Mouse (Mus musculus) forebrain, embryonic 10.5 days (tissue): ENCODE results near the gene Rora. TPM values are rescaled to one million over a fixed set of nuclear protein-coding genes. Genes with fewer than 3 reads are reported as not detected.

Source experiments
- DNase-seq: peaks from one replicate; pipeline ENCODE4 v3.0.0-alpha.2; 2017; ENCODE audit warnings: low spot score; ENCODE audit errors: extremely low spot score
- H3K27ac ChIP-seq: fragments of 300-500 bp; sonication (generic); 2 replicates; pipeline ENCODE4 v1.5.1; 2016; ENCODE audit warnings: mild to moderate bottlenecking
- H3K27me3 ChIP-seq: fragments of 300-500 bp; sonication (generic); 2 replicates; pipeline ENCODE4 v1.6.1; 2016; ENCODE audit warnings: mild to moderate bottlenecking; ENCODE audit not compliant: poor library complexity, severe bottlenecking
- H3K36me3 ChIP-seq: fragments of 300-500 bp; sonication (generic); replicated peaks from 2 replicates; pipeline ENCODE4 v1.6.1; 2016; ENCODE audit warnings: mild to moderate bottlenecking, moderate library complexity
- H3K4me1 ChIP-seq: fragments of 300-500 bp; sonication (generic); 2 replicates; pipeline ENCODE4 v1.6.1; 2016
- H3K4me3 ChIP-seq: fragments of 300-500 bp; sonication (generic); 2 replicates; pipeline ENCODE4 v1.5.1; 2016; ENCODE audit warnings: mild to moderate bottlenecking, moderate library complexity
- H3K9me3 ChIP-seq: fragments of 300-500 bp; sonication (generic); 2 replicates; pipeline ENCODE4 v1.6.1; 2016; ENCODE audit warnings: mild to moderate bottlenecking, moderate library complexity
- WGBS: fragments of 180-500 bp; shearing (Covaris S2); methylation state at CpG from one replicate; pipeline ENCODE4 v1.1.7; 2016; 5-methylcytosine and 5-hydroxymethylcytosine counted together
- polyA plus RNA-seq: library from polyadenylated mRNA; unstranded; fragments of >200 nt; fragmentation: Nextera tagmentation; extraction: Ambion mirVana; gene quantifications from 2 replicates; pipeline ENCODE4 v1.2.1, GENCODE M21; 2016

Rora gene
- polyA plus RNA-seq, 1 experiment from 2014 or later = 5.6 TPM

DNA sequence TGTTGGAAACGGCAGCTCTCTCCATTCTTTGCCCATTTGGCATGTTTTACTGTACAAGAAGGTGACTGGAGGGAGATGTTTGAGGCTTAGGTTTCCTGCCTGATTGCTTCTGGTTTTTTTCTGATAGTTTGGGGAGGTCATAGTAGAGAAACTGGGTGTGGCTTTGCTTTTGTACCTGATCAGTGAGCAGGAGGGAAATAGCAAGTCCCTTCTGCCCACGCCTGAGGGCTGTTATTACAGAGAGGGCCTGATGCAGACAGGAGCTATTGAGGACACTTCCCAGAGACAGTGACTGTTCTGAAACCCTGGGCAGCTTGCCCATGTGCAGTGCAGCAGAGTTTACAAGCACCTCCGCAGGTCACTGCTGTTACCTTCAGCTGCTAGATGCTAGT is 724.1 kb downstream of the Rora start:
- DNase-seq = no peak
- 92% methylated on average over 3 of the region's 3 CpGs for WGBS
- Histone ChIP-seq H3K4me1 (no peaks in the 10 kb centered on the region), H3K27me3 (no peaks in the 10 kb centered on the region), H3K4me3 (no peak overlapping the region), H3K9me3 (no peaks in the 10 kb centered on the region), H3K36me3 (peaks cover 40% of the 10 kb centered on the region), H3K27ac (no peak overlapping the region)

DNA sequence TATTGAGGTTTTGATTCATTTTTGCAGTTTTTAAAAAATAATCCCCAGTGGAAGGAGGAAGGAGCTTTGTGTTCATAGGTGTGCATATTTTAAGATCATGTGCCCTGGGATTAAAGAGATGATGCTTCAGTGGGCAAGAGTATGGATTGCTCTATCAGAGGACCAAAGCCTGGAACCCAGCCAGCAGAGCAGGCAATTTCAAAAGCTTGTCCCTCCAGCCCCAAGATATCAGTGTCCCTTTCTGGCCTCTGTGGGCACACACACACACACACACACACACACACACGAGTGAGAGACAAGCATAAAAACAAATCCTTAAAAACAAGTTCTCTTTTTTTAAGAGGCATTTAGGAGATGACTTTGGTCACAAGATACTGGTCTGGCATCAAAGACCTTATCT is 727.0 kb downstream of the Rora start:
- Histone ChIP-seq H3K4me3 (no peak overlapping the region), H3K27me3 (no peaks in the 10 kb centered on the region), H3K4me1 (0 out of 2 replicates have a peak, but pooled peaks cover 4% of the 10 kb centered on the region), H3K36me3 (peaks cover 28% of the 10 kb centered on the region), H3K27ac (no peak overlapping the region), H3K9me3 (no peaks in the 10 kb centered on the region)
- DNase-seq = no peak
- 78% methylated on average over 1 of the region's 1 CpGs for WGBS

DNA sequence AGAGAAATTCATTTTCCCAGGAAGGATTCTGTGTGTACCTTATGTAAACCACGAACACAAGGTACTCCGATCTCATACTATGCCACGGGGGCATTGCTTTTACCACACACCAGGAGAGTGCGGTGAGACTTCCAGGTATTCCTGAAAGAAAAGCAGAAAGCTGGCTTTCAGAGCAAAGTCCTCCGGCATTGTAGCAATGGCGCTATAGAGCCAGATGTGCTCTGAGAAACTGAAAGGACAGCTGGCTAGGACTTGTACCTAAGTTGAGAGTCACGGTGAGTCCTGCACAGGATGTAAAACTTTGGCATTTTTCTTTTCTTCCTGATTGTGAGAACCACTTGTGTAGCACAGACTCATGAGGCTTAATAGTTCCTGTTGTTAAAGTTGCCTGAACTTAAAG is 728.2 kb downstream of the Rora start:
- Histone ChIP-seq H3K36me3 (peaks cover 16% of the 10 kb centered on the region), H3K27ac (no peak overlapping the region), H3K27me3 (no peaks in the 10 kb centered on the region), H3K4me1 (0 out of 2 replicates have a peak, but pooled peaks cover 4% of the 10 kb centered on the region), H3K4me3 (no peak overlapping the region), H3K9me3 (no peaks in the 10 kb centered on the region)
- DNase-seq = no peak
- WGBS = 54% methylated on average over 7 of the region's 7 CpGs

DNA sequence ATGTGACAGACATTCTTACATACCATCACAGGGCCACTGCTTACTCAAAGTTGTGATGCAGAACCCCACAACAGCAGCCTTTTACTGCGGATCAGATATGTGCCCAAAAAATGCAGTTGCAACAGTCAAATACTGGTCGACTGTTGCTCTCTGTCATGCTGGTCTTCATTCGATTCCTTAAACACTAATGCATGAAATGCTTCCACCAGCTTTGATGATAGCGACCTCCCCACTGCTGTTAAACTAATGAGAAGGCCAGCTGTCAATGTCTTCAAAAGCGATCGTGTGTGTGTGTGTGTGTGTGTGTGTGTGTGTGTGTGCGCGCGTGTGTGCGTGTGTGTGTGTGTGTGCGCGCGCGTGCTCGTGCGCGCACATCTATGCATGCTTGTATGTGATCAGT is 730.9 kb downstream of the Rora start:
- 0 out of 2 replicates have a peak, but pooled peaks cover 4% of the 10 kb centered on the region for H3K4me1 ChIP-seq
- WGBS = 95% methylated on average over 17 of the region's 17 CpGs
- H3K9me3 ChIP-seq = no peaks in the 10 kb centered on the region
- H3K4me3 ChIP-seq = no peak overlapping the region
- no peak overlapping the region for H3K27ac ChIP-seq
- no peaks in the 10 kb centered on the region for H3K36me3 ChIP-seq
- H3K27me3 ChIP-seq = no peaks in the 10 kb centered on the region
- no peak for DNase-seq

DNA sequence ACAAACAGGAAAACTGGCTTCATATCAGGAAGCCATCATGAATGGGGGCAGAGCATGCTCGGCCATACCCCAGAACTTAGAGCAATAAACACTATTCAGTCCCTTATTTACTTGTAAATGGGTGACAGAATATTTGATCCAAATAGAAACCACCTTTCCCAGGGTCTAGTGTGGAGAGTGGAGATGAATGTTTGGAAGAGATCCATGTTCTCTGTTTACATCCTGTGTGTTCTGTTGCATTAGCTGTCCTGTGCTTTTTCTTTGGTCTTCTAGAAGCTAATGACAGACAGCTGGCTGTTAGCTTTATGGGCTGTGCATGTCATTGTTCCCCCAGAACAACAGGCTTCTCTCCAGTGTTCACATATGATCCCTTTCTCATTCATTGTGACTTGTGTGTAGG is 731.3 kb downstream of the Rora start:
- Histone ChIP-seq H3K27ac (no peak overlapping the region), H3K27me3 (no peaks in the 10 kb centered on the region), H3K4me1 (0 out of 2 replicates have a peak, but pooled peaks cover 4% of the 10 kb centered on the region), H3K4me3 (no peak overlapping the region), H3K9me3 (no peaks in the 10 kb centered on the region), H3K36me3 (no peaks in the 10 kb centered on the region)
- 92% methylated on average over 1 of the region's 1 CpGs for WGBS
- no peak for DNase-seq

DNA sequence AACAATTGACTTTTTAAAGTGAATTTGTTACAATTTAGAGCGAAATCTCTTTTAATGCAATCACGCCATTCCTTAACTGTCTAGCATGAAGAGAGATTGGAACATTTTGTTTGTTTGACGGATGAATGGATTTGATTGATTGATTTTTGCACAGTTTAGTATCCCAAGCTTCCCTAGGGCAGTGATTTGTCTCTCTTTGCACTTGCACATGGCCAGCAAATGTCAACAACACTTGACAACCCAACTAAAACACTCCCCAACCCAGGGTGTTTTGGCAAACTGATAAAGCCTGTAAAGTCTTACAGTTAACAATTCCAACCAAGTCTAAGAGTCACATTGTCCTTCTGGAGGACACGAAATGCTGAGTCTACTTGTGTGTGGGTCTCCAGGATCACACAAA is 733.7 kb downstream of the Rora start:
- peaks cover 10% of the 10 kb centered on the region; the same call in 1 of the 2 replicates for H3K4me1 ChIP-seq
- no peak overlapping the region for H3K27ac ChIP-seq
- H3K9me3 ChIP-seq = no peaks in the 10 kb centered on the region
- H3K27me3 ChIP-seq = no peaks in the 10 kb centered on the region
- WGBS = 88% methylated on average over 4 of the region's 4 CpGs
- H3K4me3 ChIP-seq = no peak overlapping the region
- H3K36me3 ChIP-seq = no peaks in the 10 kb centered on the region
- no peak for DNase-seq

DNA sequence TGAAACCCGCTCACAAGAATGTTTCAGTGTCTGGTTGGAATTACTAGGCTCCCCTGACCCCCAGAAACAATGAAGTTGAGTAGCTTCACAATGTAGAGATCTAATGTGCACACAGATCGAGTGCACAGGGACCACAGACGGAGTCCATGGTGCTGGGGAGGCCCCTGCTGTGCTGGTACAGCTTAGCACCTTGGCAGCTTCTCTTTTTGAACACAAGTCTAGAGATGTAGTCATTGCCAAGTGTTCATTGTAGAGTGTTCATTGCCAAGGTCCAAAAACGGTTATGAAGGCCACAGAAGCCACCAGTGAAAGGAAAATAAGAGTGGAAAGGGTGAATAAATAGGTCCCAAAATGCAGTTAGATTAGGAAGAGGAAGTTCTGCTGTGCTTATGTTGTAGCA is 737.0 kb downstream of the Rora start:
- WGBS = 74% methylated on average over 4 of the region's 4 CpGs
- Histone ChIP-seq H3K36me3 (no peaks in the 10 kb centered on the region), H3K27ac (no peak overlapping the region), H3K4me3 (no peak overlapping the region), H3K4me1 (peaks cover 6% of the 10 kb centered on the region; the same call in 1 of the 2 replicates), H3K9me3 (no peaks in the 10 kb centered on the region), H3K27me3 (no peaks in the 10 kb centered on the region)
- no peak for DNase-seq

DNA sequence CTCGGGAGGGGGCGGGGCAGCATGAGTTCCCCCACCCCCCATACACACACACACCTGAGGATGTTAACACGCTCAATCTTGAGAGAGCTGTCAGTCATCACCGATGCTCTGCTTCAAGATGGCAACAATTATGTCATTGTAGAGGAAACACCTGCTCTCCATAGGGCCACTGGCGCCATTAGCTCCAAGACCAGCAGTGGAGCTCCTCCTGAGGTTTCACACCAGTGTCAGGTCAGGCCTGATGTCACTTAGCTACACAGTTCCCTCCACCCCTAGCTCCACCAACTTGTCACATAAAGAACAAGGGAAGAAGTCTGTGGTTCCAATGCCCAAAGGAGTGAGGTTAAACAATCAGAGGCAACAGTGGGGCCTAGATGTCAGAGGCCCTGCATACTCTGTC is 740.6 kb downstream of the Rora start:
- H3K36me3 ChIP-seq = no peaks in the 10 kb centered on the region
- H3K4me3 ChIP-seq = no peak overlapping the region
- no peaks in the 10 kb centered on the region for H3K27me3 ChIP-seq
- H3K9me3 ChIP-seq = no peaks in the 10 kb centered on the region
- 92% methylated on average over 5 of the region's 5 CpGs for WGBS
- DNase-seq = no peak
- H3K27ac ChIP-seq = no peak overlapping the region
- peaks cover 23% of the 10 kb centered on the region for H3K4me1 ChIP-seq

DNA sequence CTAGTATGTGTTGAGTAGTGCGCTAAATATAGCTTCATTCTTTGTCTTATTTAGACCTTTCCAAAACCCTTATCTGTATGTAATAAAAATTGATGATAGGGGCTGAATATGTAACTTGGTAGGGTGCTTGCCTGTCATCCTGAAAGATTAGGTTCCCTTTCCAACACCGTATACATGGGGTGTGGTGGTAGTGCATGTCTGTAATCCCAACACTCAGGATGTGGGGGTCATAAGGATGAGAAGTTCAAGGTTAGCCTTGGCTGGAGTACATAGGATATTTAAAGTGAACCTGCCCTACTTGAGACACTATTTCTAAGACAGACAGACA is 743.8 kb downstream of the Rora start:
- Histone ChIP-seq H3K27me3 (no peaks in the 10 kb centered on the region), H3K36me3 (0 out of 2 replicates have a peak, but pooled peaks cover 2% of the 10 kb centered on the region), H3K9me3 (no peaks in the 10 kb centered on the region), H3K27ac (peak overlapping the region; percentile 99), H3K4me3 (peak overlapping the region; percentile 86), H3K4me1 (peaks cover 18% of the 10 kb centered on the region)
- DNase-seq = peak; percentile 21
- WGBS = 69% methylated on average over 2 of the region's 2 CpGs

DNA sequence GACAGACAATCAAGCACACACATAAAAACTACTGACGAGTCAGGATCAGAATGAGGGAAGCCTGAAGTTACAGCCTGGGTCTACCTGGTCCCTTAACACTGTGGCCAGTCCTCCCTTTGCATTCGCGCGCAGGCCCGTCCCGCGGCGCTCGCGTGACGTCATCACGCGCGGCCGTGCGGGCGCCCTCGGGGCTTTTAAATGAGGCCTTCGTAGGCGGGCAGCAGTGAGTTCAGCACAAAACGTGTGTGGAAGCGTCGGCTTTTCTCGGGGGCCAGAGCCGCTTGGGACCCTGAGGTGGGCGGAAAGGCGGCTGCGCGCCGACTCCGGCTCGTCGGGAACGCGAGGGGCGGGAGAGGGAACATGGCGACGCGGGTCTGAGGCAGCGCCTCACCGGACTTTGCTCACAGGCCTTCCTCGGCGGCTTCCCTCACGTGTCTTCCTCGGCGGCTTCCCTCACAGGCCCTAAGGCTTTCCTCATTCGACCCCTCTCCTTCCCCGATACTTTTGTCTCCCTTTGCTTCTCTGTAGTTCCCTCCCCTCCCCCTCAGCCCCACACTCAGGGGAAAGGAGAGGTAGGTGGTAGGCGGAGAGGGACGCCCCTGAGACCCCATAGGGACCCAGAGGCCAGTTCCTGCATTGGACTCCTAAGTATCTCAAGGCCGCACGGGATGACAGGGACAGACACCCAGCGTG is 744.3 kb downstream of the Rora start, which contains the start of gene Ice2:
Gene Ice2 (plus strand): TSS at position 147 of the 693 bp plus-strand sequence.
- H3K27me3 ChIP-seq = no peaks in the 10 kb centered on the region
- no peaks in the 10 kb centered on the region for H3K9me3 ChIP-seq
- peak within 1 kb of the TSS; percentile 86 for H3K4me3 ChIP-seq
- peak within 1 kb of the TSS; percentile 99 for H3K27ac ChIP-seq
- peak; percentile 80 for DNase-seq
- H3K4me1 ChIP-seq = peaks cover 18% of the 10 kb centered on the region
- under 1% methylated on average over 52 of the region's 53 CpGs for WGBS
- H3K36me3 ChIP-seq = 0 out of 2 replicates have a peak, but pooled peaks cover 2% of the 10 kb centered on the region

DNA sequence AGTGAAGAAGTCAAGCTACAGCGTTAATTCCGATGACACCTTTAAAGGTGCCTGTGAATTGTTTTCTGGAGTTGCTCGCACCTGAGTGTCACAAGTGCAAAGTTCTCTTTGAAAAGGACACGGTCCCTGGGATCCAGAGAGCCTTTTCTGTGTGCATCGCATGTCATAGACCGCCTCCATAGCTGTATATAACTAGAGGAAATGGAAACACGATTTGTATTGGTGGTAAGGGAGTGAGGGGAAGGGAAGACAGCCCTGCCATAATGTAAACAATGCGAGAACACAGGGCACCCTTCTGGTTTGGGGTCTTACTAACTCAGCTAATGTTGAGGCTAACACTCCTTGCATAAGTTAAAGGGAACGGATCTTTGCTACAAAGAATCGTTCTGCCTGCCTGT is 744.9 kb downstream of the Rora start:
- no peaks in the 10 kb centered on the region for H3K27me3 ChIP-seq
- H3K4me3 ChIP-seq = peak overlapping the region; percentile 86
- peak overlapping the region; percentile 99 for H3K27ac ChIP-seq
- no peaks in the 10 kb centered on the region for H3K9me3 ChIP-seq
- 0 out of 2 replicates have a peak, but pooled peaks cover 2% of the 10 kb centered on the region for H3K36me3 ChIP-seq
- 22% methylated on average over 10 of the region's 10 CpGs for WGBS
- H3K4me1 ChIP-seq = peaks cover 18% of the 10 kb centered on the region
- DNase-seq = no peak

DNA sequence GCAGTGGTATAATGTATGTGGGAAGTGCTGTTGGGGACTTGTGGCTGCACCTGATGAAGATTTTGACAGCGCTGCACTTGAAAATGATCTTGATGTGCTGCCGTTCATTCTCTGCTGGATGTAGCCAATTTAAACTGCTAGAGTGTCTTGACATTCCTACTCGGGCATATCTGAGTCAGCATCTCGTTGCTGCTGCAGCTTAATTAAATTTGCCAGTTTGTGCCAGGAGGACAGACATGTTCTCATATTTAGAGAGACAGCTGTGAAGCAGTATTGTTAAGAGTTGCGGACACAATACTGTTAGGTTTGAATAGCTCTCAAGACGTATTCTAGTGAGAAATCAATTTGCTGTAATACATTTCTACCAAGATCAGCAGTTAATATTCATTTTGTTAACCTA is 751.1 kb downstream of the Rora start:
- WGBS = 88% methylated on average over 6 of the region's 6 CpGs
- H3K27me3 ChIP-seq = no peaks in the 10 kb centered on the region

DNA sequence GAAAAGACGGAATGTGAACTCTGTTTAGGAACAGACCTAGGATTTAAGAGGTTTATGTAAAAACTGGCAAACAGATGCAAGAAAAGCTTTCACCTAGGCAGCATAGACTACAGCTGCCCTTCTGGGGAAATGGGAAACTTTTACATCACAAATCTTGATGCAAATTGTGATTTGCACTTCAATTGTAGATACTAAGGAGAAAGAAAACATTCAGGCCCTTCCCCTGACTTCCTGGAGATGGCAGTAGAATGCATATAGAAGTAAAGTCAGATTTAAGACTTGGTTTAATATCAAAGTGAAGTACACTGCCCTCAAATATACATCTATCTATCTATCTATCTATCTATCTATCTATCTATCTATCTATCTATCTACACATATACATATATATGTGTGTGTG is 765.9 kb downstream of the Rora start:
- Histone ChIP-seq H3K4me3 (no peak overlapping the region), H3K27me3 (no peaks in the 10 kb centered on the region), H3K36me3 (peaks cover 67% of the 10 kb centered on the region), H3K27ac (no peak overlapping the region), H3K4me1 (no peaks in the 10 kb centered on the region), H3K9me3 (no peaks in the 10 kb centered on the region)
- no peak for DNase-seq
- WGBS = 96% methylated on average over 1 of the region's 1 CpGs

More for the DNA sequence above, 751.1 kb downstream of the Rora start:
- Histone ChIP-seq H3K4me3 (no peak overlapping the region), H3K4me1 (no peaks in the 10 kb centered on the region), H3K27ac (no peak overlapping the region), H3K9me3 (no peaks in the 10 kb centered on the region), H3K36me3 (peaks cover 8% of the 10 kb centered on the region; the same call in 1 of the 2 replicates)
- DNase-seq = no peak
